In the genomic region with DNA sequence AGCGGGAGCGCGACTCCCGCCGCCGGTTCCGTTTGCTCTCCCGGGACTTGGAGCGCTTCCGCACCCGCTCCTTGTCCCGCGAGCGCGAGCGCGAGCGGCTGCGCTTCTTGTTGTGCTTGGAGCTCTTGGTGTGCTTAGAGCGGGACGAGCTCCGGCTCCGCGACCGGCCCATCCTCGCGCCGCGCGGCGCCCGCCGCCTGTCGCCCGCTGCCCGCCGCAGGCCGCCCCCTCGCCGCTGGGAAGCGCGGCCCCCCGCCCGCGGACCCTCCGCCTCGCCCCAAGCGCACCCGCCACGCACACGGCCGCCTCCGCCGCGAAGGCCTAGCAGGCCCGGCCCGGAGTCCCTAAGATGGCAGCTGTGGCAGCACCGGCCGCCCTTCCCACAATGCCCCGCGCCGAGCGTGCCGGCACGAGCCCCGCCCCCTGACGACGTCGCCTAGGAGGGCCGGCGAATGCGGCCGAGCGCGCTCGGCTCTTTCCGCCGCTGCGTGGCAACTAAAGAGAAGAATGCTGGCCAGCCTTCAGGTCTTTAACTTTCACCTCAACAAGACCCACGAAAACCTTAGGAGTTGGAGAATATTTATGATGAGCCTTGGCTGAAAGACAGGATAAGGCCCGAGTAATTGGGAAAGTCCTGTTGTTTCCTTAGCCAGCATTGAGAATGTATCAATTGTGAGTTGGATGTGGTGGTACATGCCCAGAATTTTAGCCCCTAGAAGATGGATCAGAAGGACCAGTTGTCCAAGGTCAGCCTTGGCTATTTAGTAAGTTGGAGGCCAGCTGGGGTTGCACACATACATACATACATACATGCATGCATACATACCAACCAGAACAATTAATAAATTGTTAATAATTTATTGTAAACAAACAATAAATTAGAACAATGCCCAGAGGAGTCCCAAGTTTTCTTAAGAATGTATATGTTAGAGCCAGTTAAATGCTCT, we compare ENCODE assay signal across 7 mouse cellular contexts. TPM values are rescaled to one million over a fixed set of nuclear protein-coding genes. Genes with fewer than 3 reads are reported as not detected.
DNase-seq lines count a peak whose midpoint lies in the region; ATAC-seq lines count a peak whose summit lies in the region.

A gene (minus strand): TSS at position 376 of the 947 bp plus-strand sequence.

- peak within 1 kb of the TSS; percentile 98 for H3K9ac ChIP-seq in midbrain, embryonic 13.5 days (replicated peaks)

- peak within 1 kb of the TSS; percentile 89 for H3K4me3 ChIP-seq in embryonic facial prominence, embryonic 10.5 days
- peak within 1 kb of the TSS; percentile 94 for H3K4me3 ChIP-seq in limb, embryonic 10.5 days
- peak within 1 kb of the TSS; percentile 89 for H3K4me3 ChIP-seq in midbrain, embryonic 13.5 days (replicated peaks)

- no peaks in the 10 kb centered on the region for H3K9me3 ChIP-seq in embryonic facial prominence, embryonic 10.5 days
- no peaks in the 10 kb centered on the region for H3K9me3 ChIP-seq in limb, embryonic 10.5 days (replicated peaks)
- no peaks in the 10 kb centered on the region for H3K9me3 ChIP-seq in midbrain, embryonic 13.5 days

- peak; percentile 87 for ATAC-seq in granulocyte monocyte progenitor cell, adult 5-6 weeks (replicated peaks; ENCODE audit: poor library complexity, severe bottlenecking)
- peak; percentile 96 for ATAC-seq in midbrain, embryonic 13.5 days

- no peaks in the 10 kb centered on the region for H3K27me3 ChIP-seq in embryonic facial prominence, embryonic 10.5 days (replicated peaks; ENCODE audit: low read depth, poor library complexity, severe bottlenecking)
- H3K27me3 ChIP-seq in limb, embryonic 10.5 days (ENCODE audit: low read depth, poor library complexity, severe bottlenecking), result no peaks in the 10 kb centered on the region
- H3K27me3 ChIP-seq in midbrain, embryonic 13.5 days, result no peaks in the 10 kb centered on the region

- peak; percentile 99 for DNase-seq in adrenal gland, postnatal 10 days
- DNase-seq in embryonic facial prominence, embryonic 10.5 days (ENCODE audit: low spot score), result peak; percentile 97
- peak; percentile 95 for DNase-seq in kidney, adult 11 months
- peak; percentile 98 for DNase-seq in limb, embryonic 10.5 days (ENCODE audit: low spot score)
- DNase-seq in spleen, adult 12 weeks (ENCODE audit: low spot score), result peak; percentile 90

- under 1% methylated on average over 81 of the region's 81 CpGs for WGBS in embryonic facial prominence, embryonic 10.5 days
- under 1% methylated on average over 66 of the region's 81 CpGs for WGBS in limb, embryonic 10.5 days
- WGBS in midbrain, embryonic 13.5 days, result under 1% methylated on average over 61 of the region's 81 CpGs

- H3K27ac ChIP-seq in embryonic facial prominence, embryonic 10.5 days (replicated peaks), result peak within 1 kb of the TSS; percentile 100
- peak within 1 kb of the TSS; percentile 100 for H3K27ac ChIP-seq in limb, embryonic 10.5 days
- H3K27ac ChIP-seq in midbrain, embryonic 13.5 days, result peak within 1 kb of the TSS; percentile 98

- 0 out of 2 replicates have a peak, but pooled peaks cover 6% of the 10 kb centered on the region for H3K36me3 ChIP-seq in embryonic facial prominence, embryonic 10.5 days (replicated peaks)
- H3K36me3 ChIP-seq in limb, embryonic 10.5 days, result no peaks in the 10 kb centered on the region
- no peaks in the 10 kb centered on the region for H3K36me3 ChIP-seq in midbrain, embryonic 13.5 days

- peak within 1 kb of the TSS; percentile 85 for H3K4me2 ChIP-seq in midbrain, embryonic 13.5 days (replicated peaks)

- H3K4me1 ChIP-seq in embryonic facial prominence, embryonic 10.5 days, result peaks cover 34% of the 10 kb centered on the region
- peaks cover 35% of the 10 kb centered on the region for H3K4me1 ChIP-seq in limb, embryonic 10.5 days
- peaks cover 39% of the 10 kb centered on the region for H3K4me1 ChIP-seq in midbrain, embryonic 13.5 days (replicated peaks)

RNA-seq across cellular contexts. Expression of the gene that starts here (rescaled TPM):
- total RNA-seq in adrenal gland, postnatal 10 days (2021), result 10 to 100 TPM; 52.6 to 81.2 TPM
- 174 and 177 TPM in 2 replicates for polyA plus RNA-seq in embryonic facial prominence, embryonic 10.5 days (2016; fragmentation: Nextera tagmentation; extraction: Ambion mirVana)
- total RNA-seq in granulocyte monocyte progenitor cell, adult 5-6 weeks (2014; fragmentation: Nextera tagmentation), result 91.7 and 107 TPM in 2 replicates
- total RNA-seq in granulocyte monocyte progenitor cell, adult 5-6 weeks (2017), result 126 and 127 TPM in 2 replicates
- 164 and 175 TPM in 2 replicates for polyA plus RNA-seq in limb, embryonic 10.5 days (2016; fragmentation: Nextera tagmentation; extraction: Ambion mirVana)
- polyA plus RNA-seq in midbrain, embryonic 13.5 days (2015; fragmentation: Nextera tagmentation; extraction: Ambion mirVana), result 191 and 193 TPM in 2 replicates

Comparison
In these comparisons a context has a peak if more than half of its experiments do, and no peak if none do; other contexts are left out.
1. Peak in every context shown above with its lines: DNase-seq, ATAC-seq, H3K4me3 ChIP-seq and H3K27ac ChIP-seq.